Mouse (Mus musculus): ENCODE results near the gene Fam76a. TPM values are rescaled to one million over a fixed set of nuclear protein-coding genes. Genes with fewer than 3 reads are reported as not detected.
A peak's percentile ranks its signal among the peaks of the same experiment; 100 is the strongest.
"Not testable (repeated sequence)": the region's sequence is repeated elsewhere in the genome, so short reads cannot be mapped to it uniquely, and the experiment has no call there.

The Fam76a gene
- total RNA-seq, 2 experiments from 2014 or later: 19.8 to 23.0 TPM

DNA sequence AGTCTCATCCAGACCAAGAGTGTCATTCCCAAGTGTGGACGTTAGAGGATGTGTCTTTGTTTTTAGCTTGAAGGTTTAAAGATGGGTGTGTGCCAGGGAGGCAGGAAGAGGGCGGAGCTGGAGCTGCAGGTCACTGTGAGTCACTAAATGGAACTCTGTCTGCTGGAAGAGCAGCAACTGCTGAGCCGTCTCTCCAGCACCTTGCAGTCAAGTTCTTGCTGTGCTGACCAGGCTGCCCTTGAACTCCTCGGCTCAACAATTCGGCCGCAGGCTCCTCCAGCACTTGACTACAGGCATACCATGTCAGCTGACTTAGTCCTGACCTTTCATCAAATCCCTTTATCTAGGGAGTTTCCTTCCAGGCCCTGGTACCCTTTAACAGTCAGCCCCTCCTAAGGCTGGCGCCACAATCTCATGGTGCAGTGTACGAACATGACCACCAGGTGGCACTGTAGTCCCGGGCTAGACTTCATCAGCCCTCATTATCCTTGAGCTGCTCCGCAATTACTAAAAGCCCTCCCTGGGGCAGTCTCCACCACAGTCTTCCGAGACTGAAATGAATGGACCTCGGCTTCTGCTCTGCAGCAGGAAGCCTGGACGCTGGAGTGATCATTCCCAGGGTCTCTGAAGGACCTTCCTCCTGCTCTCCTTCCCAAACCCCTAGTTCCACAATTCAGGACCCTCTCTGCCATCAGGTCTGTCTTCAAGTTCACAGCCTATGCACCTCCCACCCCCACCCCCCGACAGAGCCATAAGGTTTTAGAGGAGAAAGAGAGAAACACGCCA, 23.1 kb upstream of the Fam76a start:
- DNase-seq: peak; percentile 76

DNA sequence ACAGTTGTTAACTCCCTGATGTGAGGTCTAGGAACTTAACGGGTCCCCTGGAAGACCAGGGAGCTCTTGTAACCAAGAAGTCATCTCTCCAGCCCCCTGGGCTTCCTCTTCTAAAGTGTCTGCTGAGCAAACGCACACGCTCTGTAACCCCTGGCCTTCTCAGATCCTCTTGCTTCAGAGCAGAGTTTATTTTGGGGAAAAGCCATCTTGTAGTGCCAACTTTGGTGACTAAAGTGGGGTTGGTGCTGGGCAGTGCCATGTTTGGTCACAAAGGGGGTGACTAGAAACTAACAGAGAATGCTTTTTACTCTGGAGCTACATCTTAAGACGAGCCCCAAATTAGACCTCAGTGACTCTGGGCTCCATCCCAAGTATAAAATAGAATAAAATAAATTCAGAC, 22.4 kb upstream of the Fam76a start:
- DNase-seq: no peak

DNA sequence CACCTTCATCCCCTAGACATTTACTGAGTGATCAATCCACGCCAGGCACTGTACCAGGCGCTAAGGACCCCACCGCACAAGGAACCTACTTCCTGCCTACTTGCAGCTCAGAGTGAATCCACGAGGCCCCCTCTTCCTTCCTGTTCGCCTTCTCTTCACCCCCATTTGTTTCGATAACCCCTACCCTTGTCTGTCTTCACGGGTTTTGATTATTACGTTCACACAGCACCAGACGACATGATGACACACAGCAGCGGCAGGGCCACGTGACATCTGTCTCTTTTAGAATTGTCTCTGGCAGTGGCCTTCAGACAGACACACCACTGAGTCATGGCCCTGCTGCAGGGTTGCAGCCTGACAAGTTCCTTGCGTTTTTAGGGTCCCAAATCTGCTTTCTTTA, 21.7 kb upstream of the Fam76a start:
- no peak for DNase-seq

DNA sequence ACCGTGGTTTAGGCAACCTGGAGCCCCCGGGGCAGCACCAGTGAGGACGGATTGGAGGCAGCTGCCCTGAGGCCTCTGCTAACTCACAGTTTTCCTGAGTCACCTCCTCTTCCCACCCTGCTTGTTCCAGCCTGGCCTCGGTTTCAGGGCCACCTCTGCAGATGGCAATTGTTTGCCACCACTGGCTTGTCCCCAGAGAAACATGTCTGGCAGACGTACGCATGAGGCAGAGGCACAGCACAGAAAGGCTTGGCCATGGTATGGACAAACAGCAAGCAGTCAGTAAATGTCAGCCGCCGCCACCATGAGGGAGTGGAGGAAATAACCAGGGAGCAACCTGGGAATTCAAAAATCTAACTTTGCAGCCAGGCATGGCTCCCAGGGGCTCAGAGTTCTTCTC, 20.7 kb upstream of the Fam76a start:
- no peak for DNase-seq

DNA sequence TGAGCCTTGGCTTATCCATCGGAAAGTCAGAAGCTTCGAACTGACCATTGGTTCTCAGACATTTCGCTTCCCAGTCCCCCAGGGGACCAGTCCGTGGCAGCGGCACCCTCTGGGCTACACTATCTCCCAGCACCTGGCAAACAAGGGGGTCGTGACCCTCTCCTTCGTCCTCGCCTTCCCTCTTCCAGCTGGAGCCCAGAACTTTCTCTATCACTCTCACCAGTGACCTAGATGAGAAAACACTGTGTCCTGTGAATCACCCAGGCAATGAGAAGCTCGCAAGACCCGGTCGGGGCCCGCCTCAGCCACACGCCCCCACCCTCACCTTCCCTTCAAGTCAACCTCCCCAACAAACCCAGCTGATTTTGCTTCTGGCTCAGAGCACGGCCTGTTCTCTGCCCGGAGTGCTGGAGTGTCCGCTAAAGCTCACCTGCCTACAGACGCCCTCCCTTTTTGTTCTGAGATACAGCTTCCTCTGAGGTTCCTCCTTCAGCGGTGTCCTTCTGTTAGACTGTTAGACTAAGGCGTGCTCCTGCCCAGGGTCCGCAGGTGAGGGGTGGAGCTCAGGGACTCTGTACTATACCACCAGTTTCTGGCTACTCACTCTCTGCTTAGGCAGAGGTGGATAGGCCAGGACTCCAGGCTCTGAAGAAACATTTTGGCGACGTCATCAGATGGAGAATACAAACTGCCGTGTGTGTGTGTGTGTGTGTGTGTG, 18.8 kb upstream of the Fam76a start:
- DNase-seq: no peak

DNA sequence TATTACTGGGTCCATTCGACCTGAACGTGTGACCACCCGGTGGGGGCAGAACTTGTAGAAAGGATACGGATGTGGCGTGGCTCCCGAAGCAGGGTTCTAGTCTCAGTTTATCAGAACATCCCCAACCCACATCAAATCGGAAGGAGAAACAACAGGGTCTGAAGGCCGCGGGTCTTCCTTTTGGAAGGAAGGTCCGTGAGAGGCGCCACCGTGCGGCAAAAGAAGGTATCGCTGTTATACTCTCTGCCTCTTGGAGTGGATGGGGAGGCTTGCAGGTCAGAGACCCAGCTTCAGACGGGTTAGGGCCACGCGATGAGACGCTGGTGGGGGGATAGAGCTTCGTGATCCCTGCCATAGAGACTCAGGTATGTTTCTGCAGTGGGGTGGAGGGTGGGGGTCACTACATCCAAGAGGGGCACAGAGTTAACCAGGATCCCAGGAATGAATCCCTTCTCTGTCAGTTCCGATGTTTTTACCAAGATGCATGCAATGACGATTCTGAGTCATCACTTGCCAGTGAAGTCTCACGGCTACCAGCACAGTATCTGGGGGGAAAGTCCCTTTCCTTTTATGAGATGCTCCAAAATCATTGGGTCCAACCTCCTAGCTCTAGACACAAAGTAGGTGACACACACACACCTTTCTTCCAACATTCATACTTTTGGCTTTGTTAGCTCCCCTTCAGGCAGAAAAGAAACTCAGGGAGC, 17.2 kb upstream of the Fam76a start:
- DNase-seq: no peak

DNA sequence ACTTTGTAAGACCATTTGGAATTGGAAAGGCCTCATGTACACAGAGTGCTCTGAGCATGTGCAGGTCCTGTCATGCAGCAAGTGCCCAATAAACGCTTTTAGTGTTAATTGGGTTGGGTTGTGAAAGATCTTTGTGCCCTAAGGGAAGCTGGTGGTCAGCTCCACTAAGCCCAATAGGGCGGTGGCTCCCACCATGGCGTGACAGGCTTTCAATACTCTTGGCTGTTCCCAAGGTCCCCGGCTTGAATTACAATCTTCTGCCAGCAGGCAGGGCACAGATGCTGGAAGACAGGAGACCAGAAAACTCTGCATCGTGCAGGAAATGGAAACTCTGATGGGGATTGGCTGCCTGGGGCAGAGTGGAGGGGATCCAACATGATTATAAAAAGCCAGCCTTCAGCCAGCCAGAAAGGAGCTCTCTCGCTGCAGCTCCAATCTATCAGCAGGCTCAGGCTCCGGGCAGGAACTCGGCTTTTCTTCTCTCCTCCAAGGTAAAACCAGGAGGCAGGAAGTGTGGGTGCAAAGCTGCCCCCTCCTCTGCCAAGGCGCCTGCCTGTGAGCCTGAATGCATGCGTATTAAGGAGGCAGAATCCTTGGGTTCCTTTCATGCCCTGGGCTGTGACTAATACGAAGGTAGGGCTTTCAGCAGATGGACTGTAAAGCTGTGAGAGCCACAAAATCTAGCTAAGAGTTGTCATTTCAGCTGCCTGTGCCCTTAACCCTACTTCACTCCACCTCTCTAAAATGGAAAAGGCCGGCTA, 16.0 kb upstream of the Fam76a start:
- DNase-seq: peak; percentile 59

DNA sequence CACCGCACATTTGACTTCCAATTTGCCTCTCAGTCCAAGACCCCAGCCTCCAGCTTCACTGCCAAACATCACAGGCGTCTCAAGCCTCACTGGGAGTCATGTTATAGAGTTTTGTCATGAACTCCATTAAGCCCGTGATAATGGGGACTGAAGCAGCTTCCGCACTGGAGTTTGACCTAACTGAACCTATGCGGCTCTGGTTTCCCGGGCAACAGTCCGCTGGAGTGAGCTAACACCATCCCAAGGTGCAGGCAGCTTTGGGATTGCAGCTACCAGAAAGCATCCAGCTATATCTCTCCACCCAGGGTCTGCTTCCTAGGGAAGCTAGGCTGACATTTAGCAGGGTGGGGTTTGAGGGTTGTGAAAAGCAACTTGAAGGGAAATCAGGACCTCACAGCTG, 12.3 kb upstream of the Fam76a start:
- DNase-seq: no peak

DNA sequence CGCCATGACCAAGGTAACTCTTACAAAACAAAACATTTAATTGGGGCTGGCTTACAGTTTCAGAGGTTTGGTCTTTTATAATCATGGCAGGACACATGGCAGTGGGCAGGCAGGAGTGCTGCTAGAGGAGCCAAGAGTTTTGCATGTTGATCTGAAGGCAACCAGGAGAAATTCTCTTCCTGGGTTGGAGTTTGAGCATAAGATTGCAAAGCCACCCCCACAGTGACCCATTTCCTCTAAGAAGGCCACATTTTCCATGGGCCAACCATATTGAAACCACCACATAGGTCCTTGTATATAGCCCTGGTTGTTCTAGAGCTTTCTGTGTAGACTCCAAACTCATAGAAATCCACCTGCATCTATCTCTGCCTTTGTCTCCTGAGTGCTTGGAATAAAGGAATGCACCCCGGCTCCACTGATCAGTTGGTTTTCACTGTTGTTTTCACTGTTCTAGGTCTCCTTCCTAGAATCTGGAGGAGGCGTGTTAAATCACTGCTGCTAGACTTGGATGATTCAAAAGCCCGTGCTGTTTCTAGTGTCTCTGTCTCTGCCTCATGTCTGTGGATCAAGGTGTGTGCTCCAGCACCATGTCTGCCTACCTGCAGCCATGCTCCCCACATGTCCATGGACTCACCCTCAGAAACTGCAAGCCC, 10.5 kb upstream of the Fam76a start:
- no peak for DNase-seq

DNA sequence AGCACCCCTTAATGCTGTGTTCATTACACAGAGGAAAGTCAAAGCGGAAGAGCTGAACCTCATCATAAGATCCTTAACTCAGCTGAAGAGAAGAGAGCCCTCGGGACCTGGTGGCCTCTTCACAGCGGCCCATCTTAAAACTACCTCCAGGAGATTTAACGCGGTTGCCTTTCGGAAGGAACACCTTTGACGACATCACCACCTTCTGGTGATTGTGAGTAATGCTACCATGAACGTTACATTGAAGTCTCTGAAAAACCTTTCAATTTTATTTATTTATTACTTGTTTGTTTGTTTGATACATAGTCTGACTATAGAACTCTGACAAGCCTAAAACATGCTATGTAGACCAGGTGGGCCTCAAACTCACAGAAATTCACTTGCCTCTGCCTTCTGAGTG, 8.4 kb upstream of the Fam76a start:
- DNase-seq: no peak

DNA sequence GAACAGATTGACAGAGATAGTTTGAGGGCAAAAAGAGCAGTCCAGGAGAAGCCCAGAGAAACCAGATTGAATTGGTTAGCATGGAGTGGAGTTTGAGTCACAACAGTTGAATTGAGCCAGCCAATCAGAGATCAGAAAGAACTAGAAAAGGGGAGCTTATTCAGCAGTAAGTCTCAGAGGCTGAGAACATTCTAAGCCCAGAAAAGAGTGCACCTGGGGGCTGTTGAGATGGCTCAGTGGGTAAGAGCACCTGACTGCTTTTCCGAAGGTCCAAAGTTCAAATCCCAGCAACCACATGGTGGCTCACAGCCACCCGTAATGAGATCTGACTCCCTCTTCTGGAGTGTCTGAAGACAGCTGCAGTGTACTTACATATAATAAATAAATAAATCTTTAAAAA, 4.2 kb upstream of the Fam76a start:
- not testable (repeated sequence) for DNase-seq

DNA sequence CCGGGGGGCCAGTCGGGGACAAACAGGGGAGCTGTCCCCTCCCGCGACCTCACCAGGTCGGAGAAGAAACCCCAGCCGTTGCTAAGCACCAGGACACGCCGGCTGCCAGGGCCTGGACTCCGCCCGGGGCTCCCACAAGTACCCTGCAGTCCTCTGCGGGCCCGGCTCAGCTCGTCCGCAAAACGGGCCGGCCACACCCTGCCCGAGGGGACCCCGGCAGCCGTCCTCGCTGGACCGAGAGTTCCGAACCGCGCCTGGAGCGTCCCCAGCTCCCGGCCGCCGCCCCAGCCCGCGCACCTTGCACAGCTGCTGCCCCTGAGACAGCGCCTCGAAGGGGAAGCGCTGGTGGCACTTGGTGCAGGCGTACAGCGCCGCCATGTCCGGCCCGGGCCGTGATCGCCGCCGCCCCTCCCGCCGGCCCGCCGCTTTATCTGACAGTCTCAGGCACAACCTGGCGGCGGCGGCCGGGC, 262 bp downstream of the Fam76a start:
- no peak for DNase-seq

DNA sequence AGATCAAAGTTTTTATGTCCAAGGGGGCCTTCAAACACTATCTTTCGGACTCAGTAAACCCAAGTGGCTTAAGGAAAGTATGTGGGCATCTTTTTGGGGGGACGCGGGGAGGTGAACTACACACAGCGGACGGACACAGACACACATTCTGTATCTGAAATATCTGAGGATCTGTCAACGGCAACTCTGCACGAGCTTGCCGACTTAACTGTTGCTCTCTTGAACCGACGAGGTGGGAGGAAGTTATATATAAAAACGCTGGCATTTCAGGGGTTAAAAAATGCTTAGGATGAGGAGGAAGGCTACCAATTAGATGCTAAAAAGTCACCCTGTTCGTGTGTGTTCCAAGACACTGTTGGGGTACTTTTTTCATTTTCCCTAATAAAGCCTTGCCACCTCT, 870 bp downstream of the Fam76a start:
- no peak for DNase-seq

DNA sequence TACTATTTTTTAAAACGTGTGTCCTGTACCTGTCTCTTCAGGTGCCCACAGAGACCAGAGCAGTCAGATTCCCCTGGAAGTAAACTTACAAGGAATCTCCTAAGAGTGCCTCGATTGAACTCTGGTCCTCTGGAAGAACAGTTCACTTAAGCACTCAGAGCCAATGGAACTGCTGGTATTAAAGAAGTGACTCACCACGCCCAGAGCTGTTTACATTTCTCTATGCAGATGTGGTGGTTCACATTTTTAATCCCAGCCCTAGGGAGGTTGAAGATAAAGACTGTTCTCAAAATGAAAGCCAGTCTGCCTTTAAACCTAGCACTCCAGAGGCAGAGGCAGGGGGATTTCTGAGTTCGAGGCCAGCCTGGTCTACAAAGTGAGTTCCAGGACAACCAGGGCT, 2.2 kb downstream of the Fam76a start:
- no peak for DNase-seq

DNA sequence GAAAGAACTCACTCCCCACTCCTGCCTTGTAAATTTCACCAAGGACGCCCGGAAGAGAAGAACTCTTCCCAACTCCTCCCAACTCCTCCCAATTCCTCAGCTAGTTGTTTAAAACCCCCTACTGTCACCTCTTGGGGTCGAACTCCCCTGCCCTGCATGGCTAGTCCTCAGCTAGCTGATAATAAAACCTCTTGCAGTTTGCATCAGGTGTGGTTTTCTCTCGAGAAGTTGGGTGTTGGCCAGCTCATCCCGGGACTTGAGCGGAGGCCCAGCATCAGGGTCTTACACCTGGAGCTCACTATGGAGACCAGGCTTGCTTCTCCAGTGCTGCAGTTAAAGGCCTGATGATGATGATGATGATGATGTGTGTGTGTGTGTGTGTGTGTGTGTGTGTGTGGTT, 3.9 kb downstream of the Fam76a start:
- not testable (repeated sequence) for DNase-seq

DNA sequence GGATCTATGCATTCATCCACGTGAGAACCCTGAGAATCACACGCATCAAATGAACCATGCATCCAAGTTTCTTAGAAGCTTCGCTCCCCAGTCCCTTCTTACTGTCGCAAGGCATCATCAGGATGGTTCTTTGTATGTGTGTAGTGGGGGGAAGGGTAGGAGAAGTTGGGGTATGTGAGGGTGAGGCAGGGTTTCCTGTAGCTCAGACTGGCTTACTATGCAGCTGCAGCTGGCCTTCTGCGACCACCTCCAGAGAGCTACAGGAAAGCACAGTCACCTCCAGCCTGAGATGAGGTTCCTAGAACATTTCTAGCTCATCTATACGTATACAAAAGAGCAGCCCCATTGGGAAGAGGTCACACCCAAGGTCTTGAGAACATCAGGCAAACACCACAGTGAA, 10.2 kb downstream of the Fam76a start:
- no peak for DNase-seq

DNA sequence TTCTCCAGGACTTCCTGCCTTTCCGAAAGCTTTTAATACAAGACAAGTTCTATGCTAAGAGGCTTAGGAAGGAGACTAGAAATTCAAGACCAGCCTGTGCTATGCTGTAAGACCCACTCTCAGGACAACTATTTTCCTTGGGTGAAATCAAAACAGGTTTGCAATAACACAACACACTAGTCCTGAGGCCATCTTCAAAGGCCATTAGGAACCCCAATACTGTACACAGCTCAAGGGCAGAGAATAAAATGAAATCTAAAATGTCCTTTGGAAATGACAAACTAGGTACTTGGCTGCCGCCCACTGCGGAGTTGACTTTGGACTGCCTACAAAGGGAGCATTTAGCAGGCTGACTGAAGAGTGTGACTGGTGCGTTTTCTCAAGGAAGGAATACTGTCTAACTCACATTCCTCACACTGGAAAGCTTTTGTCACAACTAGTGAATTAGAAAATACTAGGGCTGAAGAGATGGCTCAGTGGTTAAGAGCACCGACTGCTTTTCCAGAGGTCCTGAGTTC, 16.5 kb downstream of the Fam76a start:
- DNase-seq: no peak

DNA sequence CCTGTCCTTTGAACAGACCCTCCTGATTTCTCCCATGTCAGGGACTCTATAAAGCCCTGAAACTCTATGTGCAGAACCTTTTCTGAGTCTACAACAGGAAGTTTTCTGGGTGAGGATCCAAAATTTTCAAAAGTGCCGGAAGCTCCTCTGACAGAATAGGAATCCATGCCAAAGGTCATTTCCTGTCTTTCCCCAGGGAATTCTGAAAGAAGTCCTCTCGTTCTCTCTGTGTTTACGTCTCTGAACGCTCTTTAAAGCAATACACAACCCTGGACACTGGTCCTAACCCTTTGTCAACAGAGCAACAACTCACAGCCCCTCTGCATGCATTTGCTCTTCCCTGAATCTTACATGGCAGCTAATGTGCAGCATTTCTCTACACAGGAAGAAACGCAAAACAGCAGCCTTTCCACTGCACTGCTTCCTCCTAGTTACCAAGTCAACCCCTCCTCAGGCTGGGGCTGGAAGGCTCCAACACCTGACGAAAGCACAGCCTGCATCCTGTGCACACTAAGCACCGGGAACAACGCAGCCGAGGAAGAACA, 17.5 kb downstream of the Fam76a start:
- peak; percentile 14 for DNase-seq

DNA sequence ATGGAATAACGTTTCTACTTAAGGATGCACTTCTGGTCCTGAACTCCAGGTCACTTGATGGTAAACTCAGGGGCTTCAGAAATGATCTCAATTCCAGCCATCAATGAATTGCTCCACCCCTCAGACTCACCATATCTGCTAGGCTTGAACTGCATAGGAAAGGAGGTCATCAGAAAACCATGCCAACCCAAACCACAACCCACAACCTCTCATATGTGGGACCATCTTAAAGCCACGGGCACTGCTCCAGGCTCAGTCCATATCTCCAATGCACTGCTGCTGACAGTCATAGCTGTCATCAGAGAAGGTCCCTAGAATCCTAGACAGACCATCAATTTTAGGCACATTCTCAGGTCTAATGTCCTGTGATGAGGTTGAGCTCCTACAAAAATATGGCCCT, 18.3 kb downstream of the Fam76a start:
- DNase-seq: no peak

DNA sequence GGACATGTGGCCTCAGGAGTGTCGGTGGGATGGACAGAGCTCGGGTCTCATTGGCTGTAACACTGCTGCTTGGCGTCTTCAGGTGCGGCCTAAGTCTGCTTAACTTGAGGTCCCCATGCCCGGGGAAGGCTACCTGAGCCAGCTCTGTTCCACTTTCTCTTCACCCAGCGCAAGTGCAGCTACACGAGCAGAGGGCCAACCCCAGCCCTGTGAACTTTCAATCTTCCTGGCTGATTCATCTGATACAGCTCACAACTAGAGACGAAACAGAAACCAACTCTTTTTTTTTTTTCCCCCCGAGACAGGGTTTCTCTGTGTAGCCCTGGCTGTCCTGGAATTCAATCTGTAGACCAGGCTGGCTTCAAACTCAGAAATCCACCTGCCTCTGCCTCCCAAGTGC, 24.2 kb downstream of the Fam76a start:
- no peak for DNase-seq

DNA sequence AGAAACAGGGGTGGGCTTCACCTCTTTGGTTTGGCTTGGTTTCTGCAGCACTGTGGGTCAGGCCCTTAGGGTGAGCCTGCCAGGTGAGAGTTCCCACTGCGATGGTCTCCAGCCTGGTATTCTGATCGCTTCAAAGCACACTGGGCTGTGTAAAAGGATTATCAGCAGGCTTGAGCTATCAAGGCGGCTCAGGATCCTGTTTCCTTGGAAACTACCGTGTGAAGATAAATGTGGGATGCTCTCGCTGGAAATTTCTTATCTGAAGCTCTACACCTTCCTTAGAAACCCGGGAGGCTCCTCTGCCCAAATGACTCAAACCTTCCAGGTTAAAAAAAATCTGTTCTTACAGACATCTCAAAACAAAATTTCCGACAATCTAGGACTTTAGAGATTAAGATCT, 28.0 kb downstream of the Fam76a start:
- DNase-seq: no peak
